Mouse (Mus musculus) ovary, adult 10 weeks (tissue): ENCODE results near the gene Rdh13. TPM values are rescaled to one million over a fixed set of nuclear protein-coding genes. Genes with fewer than 3 reads are reported as not detected.

Source experiments
- polyA plus RNA-seq: library from polyadenylated mRNA; stranded (reverse); fragments of 350-450 nt; fragmentation: Illumina TruSeq; extraction: RNeasy Lipid Tissue Mini Kit (QIAGEN cat#74804); gene quantifications from one replicate; pipeline ENCODE4 v1.2.3, GENCODE M21; 2014

The Rdh13 gene
- polyA plus RNA-seq, result 6.3 TPM

GRCm38 (mm10) chr7:4445216-4445791 lies at the start of gene Rdh13:
TSS of gene Rdh13 (minus strand) at chr7:4445649.

GRCm38 (mm10) chr7:4460576-4461434 lies 15.4 kb upstream of the Rdh13 start, which contains the start of gene Eps8l1:
TSS of gene Eps8l1 (plus strand) at chr7:4460674.

DNA sequence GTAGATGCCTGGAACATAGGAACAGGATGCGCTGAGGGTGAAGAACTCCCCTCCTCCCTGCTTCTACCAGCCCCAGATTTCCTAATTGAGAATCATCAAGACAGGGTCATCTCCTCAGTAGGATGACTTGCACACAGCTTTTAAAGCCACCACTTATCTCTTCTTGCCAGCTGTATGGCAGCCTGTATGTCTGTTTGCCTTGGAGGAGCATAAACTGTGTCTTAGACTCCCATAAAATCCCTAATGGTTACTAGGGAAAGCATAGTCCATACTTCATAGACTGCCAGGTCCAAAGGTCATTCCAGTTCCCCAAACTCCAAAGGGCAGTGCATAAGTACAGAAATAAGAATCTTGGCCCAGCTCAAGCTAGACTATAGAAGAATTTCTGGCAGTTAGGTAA lies 47.7 kb downstream of the Rdh13 start, which contains the start of gene Gp6:
Gene Gp6, minus strand, starts transcription at position 15 of the 400 bp plus-strand sequence.

Other genes starting within 250 kb of the Rdh13 start
- gene Lilra5, start 207.9 kb downstream of the Rdh13 start, polyA plus RNA-seq, result 2.7 TPM
- gene Ncr1, start 107.9 kb downstream of the Rdh13 start, polyA plus RNA-seq, result 1.7 TPM
- gene Gp6, start 47.9 kb downstream of the Rdh13 start, polyA plus RNA-seq, result 0.20 TPM
- gene Eps8l1, start 15.0 kb upstream of the Rdh13 start, polyA plus RNA-seq, result 2.7 TPM
- 3.7 TPM for gene Ppp1r12c, start 56.0 kb upstream of the Rdh13 start, polyA plus RNA-seq
- gene Tnnt1, start 70.7 kb upstream of the Rdh13 start, polyA plus RNA-seq, result 0.74 TPM
- gene Tnni3, start 78.6 kb upstream of the Rdh13 start, polyA plus RNA-seq, result 9.6 TPM
- not detected for gene Dnaaf3, start 86.8 kb upstream of the Rdh13 start, polyA plus RNA-seq
- 0.26 TPM for gene Syt5, start 101.9 kb upstream of the Rdh13 start, polyA plus RNA-seq
- not detected for gene Ptprh, start 158.4 kb upstream of the Rdh13 start, polyA plus RNA-seq
- not detected for gene Tmem86b, start 185.8 kb upstream of the Rdh13 start, polyA plus RNA-seq
- 10.6 TPM for gene Ppp6r1, start 213.4 kb upstream of the Rdh13 start, polyA plus RNA-seq
- gene Hspbp1, start 239.4 kb upstream of the Rdh13 start, polyA plus RNA-seq, result not detected
- gene Brsk1, start 245.0 kb upstream of the Rdh13 start, polyA plus RNA-seq, result 0.40 TPM